Mouse (Mus musculus) small intestine, adult 2 months (tissue): ENCODE results near the gene Chst3.

ENCODE experiments used
- CTCF ChIP-seq: fragments of 200-500 bp; IDR thresholded peaks from 2 replicates; pipeline ENCODE4 v1.5.1; 2012; ENCODE audit warnings: low read depth, mild to moderate bottlenecking, control low read depth, inconsistent platforms, low read length, moderate library complexity, mixed read lengths; ENCODE audit not compliant: insufficient replicate concordance, insufficient read length; ENCODE audit errors: extremely low read depth
- POLR2A ChIP-seq: fragments of 200-500 bp; IDR thresholded peaks from 2 replicates; pipeline ENCODE4 v1.6.1; 2012; ENCODE audit warnings: low read depth, mild to moderate bottlenecking, control low read depth, inconsistent platforms, low read length, moderate library complexity

GRCm38 (mm10) chr10:60266842-60267401 lies 47.9 kb upstream of the Chst3 start:
- TF ChIP-seq POLR2A: no peak
- no peak for TF ChIP-seq CTCF
